ENCODE assay signal across 8 mouse cellular contexts in genomic region chr19:59943322-59943871, GRCm38 (mm10). TPM values are rescaled to one million over a fixed set of nuclear protein-coding genes. Genes with fewer than 3 reads are reported as not detected.
DNase-seq lines count a peak whose midpoint lies in the region; ATAC-seq and TF ChIP-seq lines count a peak whose summit lies in the region.

TSS of gene Rab11fip2 (minus strand) at chr19:59943654.

- 1% methylated on average over 47 of the region's 72 CpGs for WGBS in forebrain, embryonic 16.5 days
- WGBS in lung, adult 2 months, result under 1% methylated on average over 71 of the region's 72 CpGs
- WGBS in neural tube, embryonic 15.5 days, result 2% methylated on average over 67 of the region's 72 CpGs

- H3K4me2 ChIP-seq in forebrain, embryonic 16.5 days (ENCODE audit: low read length), result peak within 1 kb of the TSS; percentile 77
- H3K4me2 ChIP-seq in neural tube, embryonic 15.5 days, result peak within 1 kb of the TSS; percentile 63

- no peaks in the 10 kb centered on the region for H3K9me3 ChIP-seq in G1E (replicated peaks)
- H3K9me3 ChIP-seq in forebrain, embryonic 16.5 days (ENCODE audit: control insufficient read depth, low read length), result no peaks in the 10 kb centered on the region
- no peaks in the 10 kb centered on the region for H3K9me3 ChIP-seq in neural tube, embryonic 15.5 days (replicated peaks)

- H3K4me3 ChIP-seq in G1E (ENCODE audit: low read depth, low read length), result peak within 1 kb of the TSS; percentile 81
- peak within 1 kb of the TSS; percentile 89 for H3K4me3 ChIP-seq in forebrain, embryonic 16.5 days (replicated peaks; ENCODE audit: low read length)
- H3K4me3 ChIP-seq in layer of hippocampus, adult 2 months, result peak within 1 kb of the TSS; percentile 90
- H3K4me3 ChIP-seq in lung, adult 2 months (replicated peaks; ENCODE audit: extremely low read depth, low read depth, low read length), result peak within 1 kb of the TSS; percentile 89
- H3K4me3 ChIP-seq in neural tube, embryonic 15.5 days (replicated peaks), result peak within 1 kb of the TSS; percentile 87

- H3K27me3 ChIP-seq in G1E (ENCODE audit: insufficient read depth, low read length), result peaks cover 4% of the 10 kb centered on the region; the same call in 1 of the 2 replicates
- H3K27me3 ChIP-seq in forebrain, embryonic 16.5 days (replicated peaks; ENCODE audit: control insufficient read depth, insufficient read depth, low read length), result no peaks in the 10 kb centered on the region
- H3K27me3 ChIP-seq in neural tube, embryonic 15.5 days (replicated peaks), result no peaks in the 10 kb centered on the region

- H3K36me3 ChIP-seq in G1E (replicated peaks), result no peaks in the 10 kb centered on the region
- no peaks in the 10 kb centered on the region for H3K36me3 ChIP-seq in forebrain, embryonic 16.5 days (ENCODE audit: control insufficient read depth, insufficient read depth)
- no peaks in the 10 kb centered on the region for H3K36me3 ChIP-seq in neural tube, embryonic 15.5 days

- peaks cover 9% of the 10 kb centered on the region; the same call in 1 of the 2 replicates for H3K4me1 ChIP-seq in G1E (ENCODE audit: insufficient read depth, low read depth, low read length)
- peaks cover 19% of the 10 kb centered on the region for H3K4me1 ChIP-seq in forebrain, embryonic 16.5 days (replicated peaks; ENCODE audit: control insufficient read depth, insufficient read depth, low read length)
- peaks cover 10% of the 10 kb centered on the region for H3K4me1 ChIP-seq in lung, adult 2 months (ENCODE audit: control insufficient read depth, insufficient read depth, low read length)
- peaks cover 29% of the 10 kb centered on the region for H3K4me1 ChIP-seq in neural tube, embryonic 15.5 days

- TF ChIP-seq POLR2A in lung, adult 2 months (IDR thresholded peaks at IDR 0.05; ENCODE audit: borderline replicate concordance, extremely low read depth, low read depth, low read length), result peak; percentile 71

- intact Hi-C loops in heart, postnatal 36 days (cut with DNase I), result loop anchor here (2.0 to 10.0 kb wide), 3 partner anchors 127 to 281 kb away; partner anchors contain the start of gene Fam204a

- no peak for TF ChIP-seq CTCF in G1E (IDR thresholded peaks at IDR 0.05; ENCODE audit: low read depth, low read length)
- no peak for TF ChIP-seq CTCF in layer of hippocampus, adult 2 months (conservative IDR thresholded peaks at IDR 0.05)
- no peak for TF ChIP-seq CTCF in lung, adult 2 months (IDR thresholded peaks at IDR 0.05; ENCODE audit: insufficient read depth, low read length)

- DNase-seq in G1E (ENCODE audit: low spot score), result peak; percentile 88
- peak; percentile 87 for DNase-seq in cerebellum, adult 11-12 months
- DNase-seq in heart, postnatal 36 days, result peak; percentile 84 to 96
- peak; percentile 77 to 82 for DNase-seq in layer of hippocampus, adult 2 months (ENCODE audit: low spot score in 2 of 2)
- DNase-seq in lung, adult 2 months, result peak; percentile 91
- peak; percentile 93 for DNase-seq in testis, postnatal 10 days (ENCODE audit: low spot score)

- peak within 1 kb of the TSS; percentile 98 for H3K9ac ChIP-seq in forebrain, embryonic 16.5 days (replicated peaks; ENCODE audit: low read depth, low read length)
- H3K9ac ChIP-seq in neural tube, embryonic 15.5 days (replicated peaks), result peak within 1 kb of the TSS; percentile 95

- H3K27ac ChIP-seq in forebrain, embryonic 16.5 days (ENCODE audit: low read length), result peak within 1 kb of the TSS; percentile 90
- peak within 1 kb of the TSS; percentile 99 for H3K27ac ChIP-seq in layer of hippocampus, adult 2 months
- peak within 1 kb of the TSS; percentile 92 for H3K27ac ChIP-seq in neural tube, embryonic 15.5 days (replicated peaks)

- ATAC-seq in G1E (ENCODE audit: extremely low read depth, insufficient number of reproducible peaks, low FRiP score, poor library complexity, severe bottlenecking), result peak; percentile 71
- ATAC-seq in forebrain, embryonic 16.5 days, result peak; percentile 96
- peak; percentile 98 for ATAC-seq in neural tube, embryonic 15.5 days (ENCODE audit: low FRiP score)

RNA-seq across cellular contexts. Expression of gene Rab11fip2, which starts in this region (rescaled TPM):
- total RNA-seq in G1E (2014; fragmentation: Nextera tagmentation) (8.6 and 8.9 TPM in 2 replicates), G1E (2017) (6.4 and 7.8 TPM in 2 replicates)
- 1.1 and 1.2 TPM in 2 replicates for polyA plus RNA-seq in G1E (2012)
- polyA plus RNA-seq in forebrain, embryonic 16.5 days (2015; fragmentation: Nextera tagmentation; extraction: Ambion mirVana), result 10.8 and 11.0 TPM in 2 replicates
- 10 to 100 TPM in 1 of 2 experiments, 1 to 10 TPM in 1; 8.1 to 10.1 TPM for total RNA-seq in heart, postnatal 36 days (2021)
- 10 to 100 TPM; 78.5 to 78.7 TPM for total RNA-seq in layer of hippocampus, adult 2 months (2021)
- polyA plus RNA-seq in lung, adult 2 months (2012; rRNA removed), result 3.1 and 6.0 TPM in 2 replicates
- polyA plus RNA-seq in neural tube, embryonic 15.5 days (2015; fragmentation: Nextera tagmentation; extraction: Ambion mirVana), result 8.8 and 9.0 TPM in 2 replicates

Comparison
In these comparisons a context has a peak if more than half of its experiments do, and no peak if none do; other contexts are left out.
1. Peak in every context shown above with its lines: DNase-seq, ATAC-seq, H3K4me3 ChIP-seq and H3K27ac ChIP-seq.
2. RNA of gene Rab11fip2 (total RNA-seq): 78.5 to 78.7 TPM in layer of hippocampus, adult 2 months; 8.1 to 10.1 TPM in heart, postnatal 36 days and 6.4 to 8.9 TPM in G1E; every median in the first group is over 4 times any median in the second.